Mouse (Mus musculus) embryonic facial prominence, embryonic 11.5 days (tissue): ENCODE results near the gene Ndufa3. TPM values are rescaled to one million over a fixed set of nuclear protein-coding genes. Genes with fewer than 3 reads are reported as not detected.

Experiments
- ATAC-seq: fragments of 200-750 bp; cut with Nextera tagmentation; replicated peaks from 2 replicates; pipeline ENCODE4 v1.8.0; 2017; ENCODE audit warnings: low read depth; ENCODE audit not compliant: insufficient number of reproducible peaks, low FRiP score, low TSS enrichment
- DNase-seq: peaks from one replicate; pipeline ENCODE4 v3.0.0-alpha.2; 2015; ENCODE audit warnings: low spot score
- H3K27ac ChIP-seq: fragments of 300-500 bp; sonication (generic); replicated peaks from 2 replicates; pipeline ENCODE4 v1.5.1; 2014; ENCODE audit warnings: mild to moderate bottlenecking, low read depth, low read length, control low read depth
- H3K27me3 ChIP-seq: fragments of 300-500 bp; sonication (generic); 2 replicates; pipeline ENCODE4 v1.6.1; 2014; ENCODE audit warnings: mild to moderate bottlenecking, low read length, moderate library complexity, mixed read lengths; ENCODE audit not compliant: control insufficient read depth, insufficient read depth
- H3K36me3 ChIP-seq: fragments of 300-500 bp; sonication (generic); replicated peaks from 2 replicates; pipeline ENCODE4 v1.6.1; 2014; ENCODE audit warnings: low read depth, mild to moderate bottlenecking, low read length, moderate library complexity, mixed read lengths; ENCODE audit not compliant: control insufficient read depth, insufficient read depth
- H3K4me1 ChIP-seq: fragments of 300-500 bp; sonication (generic); 2 replicates; pipeline ENCODE4 v1.6.1; 2014; ENCODE audit warnings: low read length, mixed read lengths; ENCODE audit not compliant: control insufficient read depth, insufficient read depth
- H3K4me2 ChIP-seq: fragments of 300-500 bp; sonication (generic); 2 replicates; pipeline ENCODE4 v1.6.1; 2014; ENCODE audit warnings: low read depth, mild to moderate bottlenecking, control low read depth, low read length, moderate library complexity
- H3K4me3 ChIP-seq: fragments of 300-500 bp; sonication (generic); 2 replicates; pipeline ENCODE4 v1.5.1; 2014; ENCODE audit warnings: low read depth, low read length, control low read depth
- H3K9ac ChIP-seq: fragments of 300-500 bp; sonication (generic); replicated peaks from 2 replicates; pipeline ENCODE4 v1.6.1; 2014; ENCODE audit warnings: mild to moderate bottlenecking, control low read depth, low read length
- H3K9me3 ChIP-seq: fragments of 300-500 bp; sonication (generic); replicated peaks from 2 replicates; pipeline ENCODE4 v1.6.1; 2016; ENCODE audit warnings: mild to moderate bottlenecking, low read length, inconsistent platforms, mixed read lengths; ENCODE audit not compliant: control insufficient read depth
- WGBS: fragments of 180-500 bp; shearing (Covaris S2); extraction: QIAGEN DNeasy Blood & Tissue Kit; methylation state at CpG from one replicate; pipeline ENCODE4 v1.1.7; 2014; 5-methylcytosine and 5-hydroxymethylcytosine counted together
- polyA plus RNA-seq: library from polyadenylated mRNA; unstranded; fragments of >200 nt; fragmentation: Nextera tagmentation; extraction: Ambion mirVana; gene quantifications from 2 replicates; pipeline ENCODE4 v1.2.1, GENCODE M21; 2014

Ndufa3 gene
- polyA plus RNA-seq, 1 experiment from 2014 or later, result 296 TPM

GRCm38 (mm10) chr7:3643843-3644242 is 26.7 kb downstream of the Ndufa3 start:
- ATAC-seq, result no peak
- peaks cover 3% of the 10 kb centered on the region for H3K36me3 ChIP-seq
- no peak for DNase-seq
- 25% methylated on average over 9 of the region's 9 CpGs for WGBS
- H3K4me1 ChIP-seq, result peaks cover 6% of the 10 kb centered on the region; the same call in 1 of the 2 replicates
- H3K4me2 ChIP-seq, result peak overlapping the region; percentile 54
- peak overlapping the region; percentile 98 for H3K4me3 ChIP-seq
- H3K27ac ChIP-seq, result no peak overlapping the region
- H3K9me3 ChIP-seq, result no peaks in the 10 kb centered on the region
- no peaks in the 10 kb centered on the region for H3K27me3 ChIP-seq
- no peak overlapping the region; the same call in 1 of the 2 replicates for H3K9ac ChIP-seq

- no peak for ATAC-seq
Measured at GRCm38 (mm10) chr7:3644348-3644671, 27.1 kb downstream of the Ndufa3 start.

GRCm38 (mm10) chr7:3644672-3645487 is 27.7 kb downstream of the Ndufa3 start, which contains the start of gene Cnot3:
Gene Cnot3, plus strand, starts transcription at chr7:3645268.
- Histone ChIP-seq H3K9me3 (no peaks in the 10 kb centered on the region), H3K4me2 (peak within 1 kb of the TSS; percentile 86), H3K36me3 (no peaks in the 10 kb centered on the region; the same call in none of the 2 replicates), H3K9ac (peak within 1 kb of the TSS; percentile 99), H3K4me1 (peaks cover 6% of the 10 kb centered on the region; the same call in 1 of the 2 replicates), H3K4me3 (peak within 1 kb of the TSS; percentile 98), H3K27ac (peak within 1 kb of the TSS; percentile 98), H3K27me3 (no peaks in the 10 kb centered on the region)
- peak; percentile 99 for ATAC-seq
- under 1% methylated on average over 54 of the region's 58 CpGs for WGBS
- peak; percentile 98 for DNase-seq

More at GRCm38 (mm10) chr7:3644348-3644671, 27.1 kb downstream of the Ndufa3 start:
- H3K4me1 ChIP-seq, result peaks cover 6% of the 10 kb centered on the region; the same call in 1 of the 2 replicates
- H3K27me3 ChIP-seq, result no peaks in the 10 kb centered on the region
- H3K9me3 ChIP-seq, result no peaks in the 10 kb centered on the region
- DNase-seq, result peak; percentile 24
- no peak overlapping the region for H3K27ac ChIP-seq
- peaks cover 3% of the 10 kb centered on the region for H3K36me3 ChIP-seq
- peak overlapping the region; percentile 98 for H3K4me3 ChIP-seq
- peak overlapping the region; percentile 54 for H3K4me2 ChIP-seq
- H3K9ac ChIP-seq, result peak overlapping the region; percentile 37
- WGBS, result under 1% methylated on average over 11 of the region's 11 CpGs

GRCm38 (mm10) chr7:3645488-3646025 is 28.4 kb downstream of the Ndufa3 start:
- Histone ChIP-seq H3K4me2 (peak overlapping the region; percentile 86), H3K4me3 (peak overlapping the region; percentile 98), H3K9me3 (no peaks in the 10 kb centered on the region), H3K27ac (peak overlapping the region; percentile 98), H3K36me3 (no peaks in the 10 kb centered on the region; the same call in none of the 2 replicates), H3K9ac (peak overlapping the region; percentile 99), H3K4me1 (peaks cover 6% of the 10 kb centered on the region; the same call in 1 of the 2 replicates), H3K27me3 (no peaks in the 10 kb centered on the region)
- DNase-seq (peak; percentile 25), ATAC-seq (no peak; the same call in 1 of the 2 replicates)
- WGBS, result 0% methylated on average over 51 of the region's 58 CpGs

GRCm38 (mm10) chr7:3646188-3646587 is 29.0 kb downstream of the Ndufa3 start:
- Histone ChIP-seq H3K9ac (peak overlapping the region; percentile 99), H3K4me2 (peak overlapping the region; percentile 86), H3K27me3 (no peaks in the 10 kb centered on the region), H3K9me3 (no peaks in the 10 kb centered on the region), H3K36me3 (no peaks in the 10 kb centered on the region; the same call in none of the 2 replicates), H3K4me1 (peaks cover 6% of the 10 kb centered on the region; the same call in 1 of the 2 replicates), H3K27ac (no peak overlapping the region), H3K4me3 (peak overlapping the region; percentile 98)
- ATAC-seq (no peak), DNase-seq (no peak)
- WGBS, result 18% methylated on average over 9 of the region's 9 CpGs

GRCm38 (mm10) chr7:3646641-3647040 is 29.5 kb downstream of the Ndufa3 start:
- no peaks in the 10 kb centered on the region for H3K9me3 ChIP-seq
- no peaks in the 10 kb centered on the region for H3K27me3 ChIP-seq
- H3K4me3 ChIP-seq, result peak overlapping the region; percentile 98
- 65% methylated on average over 4 of the region's 4 CpGs for WGBS
- DNase-seq, result no peak
- H3K36me3 ChIP-seq, result no peaks in the 10 kb centered on the region; the same call in 1 of the 2 replicates
- peak overlapping the region; percentile 99 for H3K9ac ChIP-seq
- peaks cover 6% of the 10 kb centered on the region; the same call in 1 of the 2 replicates for H3K4me1 ChIP-seq
- no peak overlapping the region for H3K27ac ChIP-seq
- H3K4me2 ChIP-seq, result peak overlapping the region; percentile 86
- no peak for ATAC-seq

- H3K4me3 ChIP-seq, result no peak overlapping the region
- H3K27me3 ChIP-seq, result no peaks in the 10 kb centered on the region
- no peaks in the 10 kb centered on the region for H3K4me1 ChIP-seq
- peaks cover 36% of the 10 kb centered on the region for H3K36me3 ChIP-seq
- no peak overlapping the region for H3K4me2 ChIP-seq
- ATAC-seq, result no peak
- no peak overlapping the region for H3K27ac ChIP-seq
- H3K9ac ChIP-seq, result no peak overlapping the region
- no peak for DNase-seq
- H3K9me3 ChIP-seq, result no peaks in the 10 kb centered on the region
- 89% methylated on average over 4 of the region's 4 CpGs for WGBS
Measured at GRCm38 (mm10) chr7:3656966-3657365, 39.8 kb downstream of the Ndufa3 start.

- Histone ChIP-seq H3K27me3 (no peaks in the 10 kb centered on the region), H3K4me3 (no peak overlapping the region), H3K27ac (no peak overlapping the region), H3K36me3 (peaks cover 33% of the 10 kb centered on the region), H3K9ac (no peak overlapping the region), H3K4me1 (no peaks in the 10 kb centered on the region), H3K9me3 (no peaks in the 10 kb centered on the region), H3K4me2 (no peak overlapping the region)
- WGBS, result 97% methylated on average over 13 of the region's 14 CpGs
- ATAC-seq (0 out of 2 replicates have a peak, but pooled peaks have one; percentile 14), DNase-seq (no peak)
Measured at GRCm38 (mm10) chr7:3658578-3658977, 41.4 kb downstream of the Ndufa3 start.
